Mouse (Mus musculus) NIH3T3 (cell line): ENCODE measurements around the gene Rita1.

ENCODE experiments used
- DNase-seq: peaks from one replicate; pipeline ENCODE4 v3.0.0-alpha.2; 2012; ENCODE audit warnings: low read depth

Gene Rita1

GRCm38 (mm10) chr5:120570289-120570897 lies 42.0 kb downstream of the Rita1 start:
- DNase-seq: no peak

GRCm38 (mm10) chr5:120569791-120570190 lies 42.6 kb downstream of the Rita1 start:
- DNase-seq: no peak

- no peak for DNase-seq
Measured at GRCm38 (mm10) chr5:120568964-120569363, 43.4 kb downstream of the Rita1 start.

GRCm38 (mm10) chr5:120568336-120568768 lies 44.0 kb downstream of the Rita1 start:
- no peak for DNase-seq

- DNase-seq: no peak
Measured at GRCm38 (mm10) chr5:120567761-120568211, 44.6 kb downstream of the Rita1 start.

GRCm38 (mm10) chr5:120567253-120567701 lies 45.1 kb downstream of the Rita1 start:
- no peak for DNase-seq

GRCm38 (mm10) chr5:120566681-120567252 lies 45.6 kb downstream of the Rita1 start:
- no peak for DNase-seq

- DNase-seq: no peak
Measured at GRCm38 (mm10) chr5:120566101-120566500, 46.3 kb downstream of the Rita1 start.

GRCm38 (mm10) chr5:120565171-120565905 lies 47.1 kb downstream of the Rita1 start:
- no peak for DNase-seq

GRCm38 (mm10) chr5:120563914-120564311 lies 48.5 kb downstream of the Rita1 start:
- DNase-seq: no peak

GRCm38 (mm10) chr5:120562956-120563913 lies 49.2 kb downstream of the Rita1 start:
- DNase-seq: peak; percentile 55

- peak; percentile 89 for DNase-seq
Measured at GRCm38 (mm10) chr5:120560616-120561311, 51.6 kb downstream of the Rita1 start.

GRCm38 (mm10) chr5:120560129-120560615 lies 52.2 kb downstream of the Rita1 start:
- peak; percentile 16 for DNase-seq

GRCm38 (mm10) chr5:120558762-120559161 lies 53.6 kb downstream of the Rita1 start:
- DNase-seq: peak; percentile 20

GRCm38 (mm10) chr5:120558041-120558440 lies 54.3 kb downstream of the Rita1 start:
- no peak for DNase-seq

- no peak for DNase-seq
Measured at GRCm38 (mm10) chr5:120555871-120556270, 56.5 kb downstream of the Rita1 start.

GRCm38 (mm10) chr5:120550673-120551072 lies 61.7 kb downstream of the Rita1 start:
- no peak for DNase-seq

GRCm38 (mm10) chr5:120550137-120550536 lies 62.3 kb downstream of the Rita1 start:
- DNase-seq: no peak

GRCm38 (mm10) chr5:120548236-120548850 lies 64.0 kb downstream of the Rita1 start:
- DNase-seq: no peak
